Mouse (Mus musculus) hindbrain, embryonic 11.5 days (tissue): ENCODE measurements around the gene Rela. TPM values are rescaled to one million over a fixed set of nuclear protein-coding genes. Genes with fewer than 3 reads are reported as not detected.

Experiments used
- ATAC-seq: fragments of 200-750 bp; cut with Nextera tagmentation; 2 replicates; pipeline ENCODE4 v1.8.0; 2017; ENCODE audit warnings: mild to moderate bottlenecking, moderate TSS enrichment, moderate library complexity; ENCODE audit not compliant: low FRiP score
- DNase-seq: peaks from one replicate; pipeline ENCODE4 v3.0.0-alpha.2; 2015; ENCODE audit warnings: low spot score
- H3K27ac ChIP-seq: fragments of 300-500 bp; sonication (generic); 2 replicates; pipeline ENCODE4 v1.5.1; 2014; ENCODE audit warnings: mild to moderate bottlenecking, low read depth, low read length
- H3K27me3 ChIP-seq: fragments of 300-500 bp; sonication (generic); 2 replicates; pipeline ENCODE4 v1.6.1; 2014; ENCODE audit warnings: mild to moderate bottlenecking, low read length, moderate library complexity, mixed read lengths; ENCODE audit not compliant: control insufficient read depth, insufficient read depth
- H3K36me3 ChIP-seq: fragments of 300-500 bp; sonication (generic); 2 replicates; pipeline ENCODE4 v1.6.1; 2014; ENCODE audit warnings: mild to moderate bottlenecking, low read length, moderate library complexity, mixed read lengths; ENCODE audit not compliant: control insufficient read depth, insufficient read depth
- H3K4me1 ChIP-seq: fragments of 300-500 bp; sonication (generic); replicated peaks from 2 replicates; pipeline ENCODE4 v1.6.1; 2014; ENCODE audit warnings: low read length, mixed read lengths; ENCODE audit not compliant: control insufficient read depth, insufficient read depth
- H3K4me2 ChIP-seq: fragments of 300-500 bp; sonication (generic); replicated peaks from 2 replicates; pipeline ENCODE4 v1.6.1; 2014; ENCODE audit warnings: mild to moderate bottlenecking, low read depth, low read length
- H3K4me3 ChIP-seq: fragments of 300-500 bp; sonication (generic); 2 replicates; pipeline ENCODE4 v1.5.1; 2014; ENCODE audit warnings: low read depth, low read length
- H3K9ac ChIP-seq: fragments of 300-500 bp; sonication (generic); 2 replicates; pipeline ENCODE4 v1.6.1; 2014; ENCODE audit warnings: low read depth, low read length
- H3K9me3 ChIP-seq: fragments of 300-500 bp; sonication (generic); 2 replicates; pipeline ENCODE4 v1.6.1; 2016; ENCODE audit warnings: low read length; ENCODE audit not compliant: control insufficient read depth
- WGBS: fragments of 180-500 bp; shearing (Covaris S2); extraction: QIAGEN DNeasy Blood & Tissue Kit; methylation state at CpG from one replicate; pipeline ENCODE4 v1.1.7; 2014; 5-methylcytosine and 5-hydroxymethylcytosine counted together
- polyA plus RNA-seq: library from polyadenylated mRNA; unstranded; fragments of >200 nt; fragmentation: Nextera tagmentation; extraction: Ambion mirVana; gene quantifications from 2 replicates; pipeline ENCODE4 v1.2.1, GENCODE M21; 2014

The Rela gene
- polyA plus RNA-seq, 1 experiment from 2014 or later: 27.2 TPM

DNA sequence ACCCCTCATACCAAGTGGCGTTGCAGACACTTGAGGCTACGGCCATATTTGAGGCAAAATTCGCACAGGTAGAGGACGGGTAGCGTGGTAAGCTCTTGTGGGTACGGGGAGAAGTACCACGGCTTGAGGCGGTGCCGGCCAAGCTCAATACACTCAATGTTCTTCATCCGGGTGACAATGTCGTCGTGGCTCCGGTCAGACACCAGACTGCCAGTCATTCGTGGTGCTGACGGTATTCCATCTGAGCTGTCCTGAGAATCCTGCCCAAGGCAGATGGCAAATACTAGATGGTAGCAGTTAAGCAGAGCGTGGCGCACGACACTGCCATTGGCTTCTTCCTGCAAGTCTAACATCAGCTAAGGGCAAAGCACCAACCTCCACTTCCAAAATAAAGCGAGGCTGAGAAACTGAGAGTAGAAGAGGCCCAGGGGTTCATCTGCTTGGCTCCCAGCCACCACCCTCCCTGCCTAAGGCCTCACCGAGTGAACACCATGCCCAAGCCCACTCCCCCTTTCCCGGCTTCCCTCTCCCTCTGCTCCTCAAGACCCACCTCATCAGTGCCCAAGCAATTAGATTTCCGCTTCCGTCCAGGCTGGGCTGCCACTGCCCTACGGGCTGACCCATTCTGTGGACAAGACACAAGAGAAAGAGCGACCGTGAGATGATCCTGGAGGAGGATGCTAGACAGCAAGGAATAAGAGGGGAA, 29.4 kb upstream of the Rela start:
- 94% methylated on average over 26 of the region's 26 CpGs for WGBS
- H3K27ac ChIP-seq: no peak overlapping the region
- peaks cover 9% of the 10 kb centered on the region for H3K36me3 ChIP-seq
- H3K27me3 ChIP-seq: no peaks in the 10 kb centered on the region
- H3K9me3 ChIP-seq: no peaks in the 10 kb centered on the region
- DNase-seq (no peak), ATAC-seq (no peak)
- peaks cover 4% of the 10 kb centered on the region; the same call in 1 of the 2 replicates for H3K4me1 ChIP-seq
- no peak overlapping the region for H3K4me2 ChIP-seq
- no peak overlapping the region for H3K4me3 ChIP-seq
- H3K9ac ChIP-seq: no peak overlapping the region

DNA sequence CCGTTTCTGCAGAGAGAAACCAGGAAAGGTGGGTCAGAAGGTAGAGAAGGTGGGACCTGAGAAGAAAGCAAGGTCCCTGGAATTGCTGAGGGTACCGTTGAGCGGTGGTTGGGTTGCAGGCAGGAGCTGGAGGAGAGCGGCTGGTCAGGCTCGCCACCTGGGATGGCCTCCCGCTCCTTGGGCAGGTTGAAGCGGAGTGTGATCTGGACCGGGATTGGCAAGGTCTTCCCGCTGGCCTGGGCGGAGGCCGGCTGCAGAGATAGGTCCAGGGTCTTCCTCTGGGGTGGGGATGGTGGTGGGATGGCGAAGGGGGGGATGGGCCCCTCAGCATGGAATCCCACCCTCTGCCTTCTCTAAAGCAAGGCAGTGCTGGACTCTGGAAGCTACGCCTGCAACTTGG, 28.6 kb upstream of the Rela start:
- H3K27me3 ChIP-seq: no peaks in the 10 kb centered on the region
- no peak overlapping the region for H3K27ac ChIP-seq
- no peaks in the 10 kb centered on the region for H3K9me3 ChIP-seq
- H3K9ac ChIP-seq: no peak overlapping the region
- peak overlapping the region; percentile 71 for H3K4me3 ChIP-seq
- peak overlapping the region; percentile 66 for H3K4me2 ChIP-seq
- DNase-seq (no peak), ATAC-seq (no peak)
- H3K4me1 ChIP-seq: peaks cover 4% of the 10 kb centered on the region; the same call in 1 of the 2 replicates
- peaks cover 9% of the 10 kb centered on the region for H3K36me3 ChIP-seq
- WGBS: 98% methylated on average over 13 of the region's 13 CpGs

DNA sequence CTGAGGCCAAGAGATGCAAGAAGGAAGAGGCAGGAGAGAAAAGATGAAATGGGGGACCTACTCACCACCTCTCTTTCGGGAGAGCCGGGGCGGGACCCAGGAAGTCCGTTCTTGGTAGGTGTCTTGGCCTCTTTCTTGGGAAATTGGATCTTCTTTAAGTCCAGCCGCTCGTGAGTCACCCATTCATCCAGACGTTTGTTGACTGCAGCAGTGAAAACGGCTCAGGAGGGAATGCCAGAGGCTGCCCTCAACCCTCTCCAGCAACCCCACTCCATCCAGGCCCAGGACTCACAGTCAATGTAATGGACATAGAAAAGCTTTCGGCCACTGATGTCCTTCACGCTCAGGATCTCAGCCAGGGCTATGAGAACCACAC, 28.1 kb upstream of the Rela start:
- H3K36me3 ChIP-seq: peaks cover 5% of the 10 kb centered on the region
- peak overlapping the region; percentile 71 for H3K4me3 ChIP-seq
- ATAC-seq: no peak
- 69% methylated on average over 10 of the region's 10 CpGs for WGBS
- peak overlapping the region; percentile 91 for H3K9ac ChIP-seq
- peak overlapping the region; percentile 98 for H3K27ac ChIP-seq
- H3K4me1 ChIP-seq: peaks cover 4% of the 10 kb centered on the region; the same call in 1 of the 2 replicates
- H3K9me3 ChIP-seq: no peaks in the 10 kb centered on the region
- H3K4me2 ChIP-seq: peak overlapping the region; percentile 66
- no peaks in the 10 kb centered on the region for H3K27me3 ChIP-seq
- no peak for DNase-seq

DNA sequence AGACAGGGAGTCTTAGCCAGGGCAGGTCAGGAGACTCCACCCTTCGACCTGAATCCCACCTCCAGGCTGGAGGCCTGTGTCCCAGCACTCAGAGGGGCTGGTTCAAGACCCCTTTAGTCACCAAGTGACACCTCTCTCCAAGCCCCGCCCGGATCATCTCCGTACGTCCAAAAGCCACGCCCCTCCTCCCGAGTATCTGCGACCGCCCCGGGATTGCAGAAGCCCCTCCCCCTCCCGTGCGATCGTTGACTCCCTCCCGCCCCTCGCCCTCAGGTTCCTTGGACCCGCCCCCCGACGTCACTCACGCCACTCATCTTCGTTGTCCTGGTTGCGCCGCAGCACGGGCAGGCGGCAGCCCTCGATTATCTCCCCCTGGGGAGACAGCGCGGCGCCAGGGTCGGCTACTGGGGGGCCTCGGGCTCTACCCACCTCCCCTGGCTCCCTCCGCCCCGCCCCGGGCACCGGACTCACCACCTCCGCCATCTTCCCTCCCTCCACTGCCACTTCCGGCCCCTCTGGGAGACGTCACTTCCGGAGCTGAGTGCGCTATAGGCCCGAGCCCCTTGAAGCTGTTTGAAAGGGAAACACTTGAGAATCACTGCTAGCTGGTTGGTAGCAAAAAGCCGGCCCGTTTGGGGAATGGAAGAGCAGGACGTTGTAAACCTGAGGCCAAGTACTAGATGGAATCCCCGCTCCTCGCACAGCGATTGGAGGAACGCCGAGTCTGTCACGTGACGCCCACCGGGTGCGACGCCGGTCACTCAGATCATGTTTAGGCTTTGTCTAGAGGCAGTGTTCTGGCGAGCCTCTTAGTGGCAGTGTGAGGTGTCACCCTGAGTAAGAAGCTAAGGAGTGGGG, 27.5 kb upstream of the Rela start, which contains the start of gene Kat5:
TSS of gene Kat5 (minus strand) at position 691 of the 858 bp plus-strand sequence.
- H3K27ac ChIP-seq: peak within 1 kb of the TSS; percentile 98
- H3K9me3 ChIP-seq: no peaks in the 10 kb centered on the region
- H3K4me3 ChIP-seq: peak within 1 kb of the TSS; percentile 71
- peak; percentile 95 for ATAC-seq
- DNase-seq: peak; percentile 96
- WGBS: under 1% methylated on average over 47 of the region's 55 CpGs
- peaks cover 2% of the 10 kb centered on the region; the same call in 1 of the 2 replicates for H3K36me3 ChIP-seq
- peak within 1 kb of the TSS; percentile 91 for H3K9ac ChIP-seq
- no peaks in the 10 kb centered on the region for H3K27me3 ChIP-seq
- H3K4me2 ChIP-seq: peak within 1 kb of the TSS; percentile 66
- H3K4me1 ChIP-seq: peaks cover 4% of the 10 kb centered on the region; the same call in 1 of the 2 replicates

DNA sequence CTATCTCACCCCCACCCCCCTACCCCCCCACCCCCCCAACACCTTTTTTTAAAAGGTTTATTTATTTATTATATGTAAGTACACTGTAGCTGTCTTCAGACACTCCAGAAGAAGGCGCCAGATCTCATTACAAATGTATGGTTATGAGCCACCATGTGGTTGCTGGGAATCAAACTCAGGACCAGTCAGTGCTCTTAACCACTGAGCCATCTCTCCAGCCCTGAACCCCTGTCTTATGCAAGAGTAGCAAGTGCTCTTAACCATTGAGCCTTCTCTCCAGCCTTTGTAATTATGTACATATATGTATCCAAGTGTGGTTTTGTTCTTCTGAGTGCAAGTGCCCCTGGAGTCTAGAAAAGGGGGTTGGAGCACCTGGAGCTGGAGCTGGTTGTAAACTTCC, 25.3 kb upstream of the Rela start:
- 0 out of 2 replicates have a peak, but pooled peaks cover 2% of the 10 kb centered on the region for H3K27me3 ChIP-seq
- 79% methylated on average over 1 of the region's 1 CpGs for WGBS
- H3K4me2 ChIP-seq: no peak overlapping the region

DNA sequence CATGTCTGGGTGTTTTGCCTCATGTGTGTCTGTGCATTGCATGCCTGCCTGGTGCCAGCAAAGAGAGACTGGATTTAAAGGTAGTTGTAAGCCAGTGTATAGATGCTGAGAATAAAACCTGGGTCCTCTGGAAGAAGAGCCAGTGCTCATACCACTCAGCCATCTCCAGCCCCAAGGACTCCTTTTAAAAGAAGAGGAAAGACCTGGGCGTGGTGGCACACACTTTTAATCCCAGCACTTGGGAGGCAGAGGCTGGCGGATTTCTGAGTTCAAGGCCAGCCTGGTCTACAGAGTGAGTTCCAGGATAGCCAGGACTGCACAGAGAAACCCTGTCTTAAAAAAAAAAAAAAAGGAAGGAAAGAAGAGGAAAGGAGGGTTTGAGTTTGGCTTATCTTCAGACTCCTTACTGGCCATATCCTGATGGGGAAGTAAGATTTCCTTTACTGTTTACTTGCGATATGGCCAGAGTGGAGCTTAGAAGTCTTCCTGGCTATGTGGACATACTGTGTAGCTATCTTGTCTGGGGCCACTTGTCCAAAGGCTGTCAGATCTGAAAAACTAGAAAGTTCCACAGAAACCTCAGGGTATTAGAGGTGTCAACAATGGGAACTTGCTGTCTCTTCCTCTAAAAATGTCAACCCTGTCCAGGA, 24.4 kb upstream of the Rela start:
- H3K36me3 ChIP-seq: no peaks in the 10 kb centered on the region
- no peak overlapping the region for H3K4me2 ChIP-seq
- H3K4me1 ChIP-seq: peaks cover 4% of the 10 kb centered on the region; the same call in 1 of the 2 replicates
- no peak overlapping the region for H3K4me3 ChIP-seq
- ATAC-seq: no peak
- no peaks in the 10 kb centered on the region for H3K9me3 ChIP-seq
- H3K27me3 ChIP-seq: 0 out of 2 replicates have a peak, but pooled peaks cover 2% of the 10 kb centered on the region
- no peak overlapping the region for H3K9ac ChIP-seq
- DNase-seq: no peak
- 73% methylated on average over 3 of the region's 3 CpGs for WGBS
- H3K27ac ChIP-seq: no peak overlapping the region

More for the DNA sequence above, 25.3 kb upstream of the Rela start:
- Histone ChIP-seq H3K9ac (no peak overlapping the region), H3K27ac (no peak overlapping the region), H3K4me3 (no peak overlapping the region), H3K36me3 (no peaks in the 10 kb centered on the region), H3K9me3 (no peaks in the 10 kb centered on the region), H3K4me1 (peaks cover 4% of the 10 kb centered on the region; the same call in 1 of the 2 replicates)
- no peak for ATAC-seq
- no peak for DNase-seq

DNA sequence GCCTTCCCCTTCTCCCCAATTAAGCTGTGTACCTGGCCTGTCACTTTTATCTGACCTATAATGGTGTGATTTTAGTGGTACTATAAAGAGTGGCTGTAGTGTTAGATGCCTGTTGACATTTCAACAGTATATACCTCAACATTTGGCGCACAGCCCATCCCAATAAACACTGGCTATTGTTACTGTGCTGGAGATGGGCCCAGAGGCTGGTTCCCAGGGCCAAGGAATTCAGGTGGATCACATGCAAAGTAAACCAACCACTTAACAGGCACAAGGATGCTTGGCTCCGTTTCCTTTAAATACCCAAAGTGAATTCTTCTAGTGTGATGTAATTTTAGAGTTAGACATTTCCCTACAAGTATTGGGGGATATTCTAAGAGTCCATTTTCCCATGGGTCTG, 22.3 kb upstream of the Rela start:
- no peak overlapping the region for H3K4me2 ChIP-seq
- H3K36me3 ChIP-seq: no peaks in the 10 kb centered on the region
- no peak overlapping the region for H3K27ac ChIP-seq
- H3K4me1 ChIP-seq: peaks cover 4% of the 10 kb centered on the region; the same call in 1 of the 2 replicates
- DNase-seq: no peak
- no peaks in the 10 kb centered on the region for H3K9me3 ChIP-seq
- WGBS: 83% methylated on average over 2 of the region's 2 CpGs
- no peak overlapping the region for H3K9ac ChIP-seq
- no peak overlapping the region for H3K4me3 ChIP-seq
- no peak for ATAC-seq
- 0 out of 2 replicates have a peak, but pooled peaks cover 2% of the 10 kb centered on the region for H3K27me3 ChIP-seq

DNA sequence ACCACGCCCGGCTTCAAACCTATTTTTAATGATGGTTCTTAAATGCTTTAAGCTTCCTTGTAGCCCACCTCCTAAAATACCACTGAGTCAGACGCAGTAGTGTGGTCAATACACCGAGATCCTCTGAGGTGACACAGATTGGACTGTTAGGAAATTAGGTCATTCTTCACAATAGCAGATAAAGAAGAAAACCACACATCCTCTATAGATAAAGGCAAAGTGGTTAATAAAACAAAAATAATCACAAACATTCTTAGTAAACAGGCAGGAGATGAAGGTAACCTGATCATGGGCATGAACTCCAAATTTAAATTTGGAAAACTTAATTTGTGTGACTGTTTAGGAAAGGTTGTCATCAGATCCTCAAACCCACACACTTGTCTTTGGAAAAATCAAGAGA, 17.3 kb upstream of the Rela start:
- H3K27me3 ChIP-seq: 0 out of 2 replicates have a peak, but pooled peaks cover 2% of the 10 kb centered on the region
- H3K36me3 ChIP-seq: no peaks in the 10 kb centered on the region
- H3K9ac ChIP-seq: no peak overlapping the region
- WGBS: 89% methylated on average over 4 of the region's 4 CpGs
- no peak for DNase-seq
- H3K4me2 ChIP-seq: no peak overlapping the region
- no peaks in the 10 kb centered on the region for H3K4me1 ChIP-seq
- no peaks in the 10 kb centered on the region for H3K9me3 ChIP-seq
- no peak overlapping the region for H3K4me3 ChIP-seq
- no peak overlapping the region for H3K27ac ChIP-seq
- no peak for ATAC-seq
